Mouse (Mus musculus): ENCODE data around the gene Mef2c.

DNA sequence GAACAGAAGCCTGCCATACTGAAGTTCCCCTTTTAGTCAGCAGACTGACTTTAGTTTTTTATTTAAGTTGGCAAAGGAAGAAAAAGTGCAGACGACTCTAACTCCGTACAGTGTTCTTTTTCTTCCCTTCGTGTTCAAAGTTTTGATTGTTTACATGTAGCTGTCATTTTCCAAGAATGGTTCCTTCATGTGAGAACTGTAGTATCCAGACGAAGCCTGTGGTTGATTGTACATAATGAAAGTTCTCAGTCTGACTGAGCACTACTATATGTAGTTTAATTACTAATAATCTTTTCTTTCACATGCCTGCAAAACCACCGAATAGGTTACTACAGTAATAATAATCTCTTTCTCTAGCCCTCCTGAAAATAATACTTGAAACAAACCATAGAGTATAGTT, 68.6 kb downstream of the Mef2c start:
- TF ChIP-seq EP300 (IDR thresholded peaks at IDR 0.05; ENCODE audit: low read length) (peak; percentile 98), ELF1 (IDR thresholded peaks at IDR 0.05; ENCODE audit: low read depth, low read length) (no peak), POLR2AphosphoS2 (IDR thresholded peaks at IDR 0.05; ENCODE audit: low read depth, low read length) (no peak), CTCF (conservative IDR thresholded peaks at IDR 0.05 in 1 of 2, IDR thresholded peaks at IDR 0.05 in 1 of 2; ENCODE audit: low read depth in 2 of 2, low read length in 2 of 2) (no peak), ZC3H11A (IDR thresholded peaks at IDR 0.05; ENCODE audit: low read depth, low read length) (no peak), E2F4 (IDR thresholded peaks at IDR 0.05; ENCODE audit: insufficient replicate concordance, low read depth, low read length) (no peak), POLR2A (IDR thresholded peaks at IDR 0.05; ENCODE audit: low read depth, low read length) (no peak), MAFK (IDR thresholded peaks at IDR 0.05; ENCODE audit: insufficient replicate concordance, low read length) (peak; percentile 72), KAT2A (IDR thresholded peaks at IDR 0.05; ENCODE audit: insufficient replicate concordance, low read length) (no peak), CHD2 (IDR thresholded peaks at IDR 0.05; ENCODE audit: low read length) (peak; percentile 74), ZNF384 (IDR thresholded peaks at IDR 0.05; ENCODE audit: low read depth, low read length) (no peak; the same call in none of the 2 replicates), CHD1 (IDR thresholded peaks at IDR 0.05; ENCODE audit: low read depth, low read length) (peak; percentile 89), BHLHE40 (IDR thresholded peaks at IDR 0.05; ENCODE audit: low read depth, low read length) (peak; percentile 94), JUND (conservative IDR thresholded peaks at IDR 0.05; ENCODE audit: low read depth, low read length) (peak; percentile 97)

Data from CH12.LX (cell line).